Mouse (Mus musculus) adrenal gland, postnatal 14 days (tissue): Measurements from ENCODE around the gene Wasl. TPM values are rescaled to one million over a fixed set of nuclear protein-coding genes. Genes with fewer than 3 reads are reported as not detected.

ENCODE experiments used
- total RNA-seq: library from RNA; stranded (reverse); gene quantifications from 2 replicates; pipeline ENCODE4 v1.2.3, GENCODE M21; 2021

The Wasl gene
- total RNA-seq, 1 experiment from 2014 or later, result 53.9 TPM

Other genes with a start within 250 kb of the Wasl start
- 0.48 and 0.56 TPM in 2 replicates for gene Iqub, start 149.9 kb downstream of the Wasl start, total RNA-seq
- 529 and 602 TPM in 2 replicates for gene Ndufa5, start 137.0 kb downstream of the Wasl start, total RNA-seq
- gene Asb15, start 136.9 kb downstream of the Wasl start, total RNA-seq, result not detected in 2 replicates
- gene Lmod2, start 67.2 kb downstream of the Wasl start, total RNA-seq, result not detected in 2 replicates
- gene Hyal6, start 68.2 kb upstream of the Wasl start, total RNA-seq, result not detected in 2 replicates
- not detected in 2 replicates for gene Hyal4, start 83.3 kb upstream of the Wasl start, total RNA-seq
- gene Spam1, start 126.2 kb upstream of the Wasl start, total RNA-seq, result not detected in 2 replicates
- not detected in 2 replicates for gene Hyal5, start 193.0 kb upstream of the Wasl start, total RNA-seq